Mouse (Mus musculus) right cerebral cortex, adult 2 months (tissue): ENCODE data around the gene Dynll1.

Experiments used
- DNase-seq, 2 experiments: peaks; one replicate each; pipeline ENCODE4 v3.0.0; 2021 to 2022; ENCODE audit warnings: low spot score in 2 of 2

Gene Dynll1

DNA sequence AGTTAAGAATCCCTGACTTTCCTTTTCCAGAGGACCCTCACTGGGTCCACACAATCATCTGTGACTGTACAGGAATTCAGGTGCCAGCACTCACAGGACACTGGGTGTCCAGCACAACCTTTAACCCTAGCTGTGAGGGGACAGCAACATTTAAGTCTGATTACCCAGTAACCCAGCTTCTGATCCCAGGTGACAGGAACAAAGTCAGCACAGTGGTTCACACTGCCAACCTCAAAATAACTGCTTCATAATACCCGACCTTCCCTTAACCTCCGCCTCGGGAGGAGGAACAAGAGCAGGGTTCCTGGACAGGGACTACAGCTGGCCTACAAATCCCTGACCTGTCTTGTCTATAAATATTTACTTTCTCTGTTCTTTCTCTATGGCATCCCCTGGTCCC lies 32.5 kb downstream of the Dynll1 start:
- no peak for DNase-seq

DNA sequence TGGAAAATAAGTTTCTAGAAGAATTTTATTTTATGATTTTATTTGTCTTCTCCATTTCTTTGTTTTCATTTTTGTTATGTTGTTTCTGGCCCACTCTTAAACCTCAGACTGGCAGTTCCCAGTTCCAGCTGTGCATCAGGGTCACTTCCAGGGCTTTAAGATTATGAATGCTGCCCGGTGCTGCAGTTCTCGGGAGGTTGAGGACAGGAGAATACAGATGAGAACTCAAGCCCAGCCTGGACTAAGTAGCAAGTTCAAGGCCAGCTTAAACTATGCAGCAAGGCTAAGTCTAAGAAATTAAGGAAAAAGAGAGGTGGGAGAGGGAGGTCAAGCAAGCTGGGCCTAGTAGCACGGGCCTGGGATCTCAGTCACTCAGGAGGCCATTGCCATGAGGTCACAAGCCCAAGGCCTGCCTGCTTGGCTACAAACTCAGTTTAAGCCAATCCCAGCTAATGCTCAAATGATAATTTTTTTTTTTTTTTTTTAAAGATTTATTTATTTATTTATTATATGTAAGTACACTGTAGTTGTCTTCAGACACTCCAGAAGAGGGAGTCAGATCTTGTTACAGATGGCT lies 33.2 kb downstream of the Dynll1 start:
- no peak for DNase-seq

DNA sequence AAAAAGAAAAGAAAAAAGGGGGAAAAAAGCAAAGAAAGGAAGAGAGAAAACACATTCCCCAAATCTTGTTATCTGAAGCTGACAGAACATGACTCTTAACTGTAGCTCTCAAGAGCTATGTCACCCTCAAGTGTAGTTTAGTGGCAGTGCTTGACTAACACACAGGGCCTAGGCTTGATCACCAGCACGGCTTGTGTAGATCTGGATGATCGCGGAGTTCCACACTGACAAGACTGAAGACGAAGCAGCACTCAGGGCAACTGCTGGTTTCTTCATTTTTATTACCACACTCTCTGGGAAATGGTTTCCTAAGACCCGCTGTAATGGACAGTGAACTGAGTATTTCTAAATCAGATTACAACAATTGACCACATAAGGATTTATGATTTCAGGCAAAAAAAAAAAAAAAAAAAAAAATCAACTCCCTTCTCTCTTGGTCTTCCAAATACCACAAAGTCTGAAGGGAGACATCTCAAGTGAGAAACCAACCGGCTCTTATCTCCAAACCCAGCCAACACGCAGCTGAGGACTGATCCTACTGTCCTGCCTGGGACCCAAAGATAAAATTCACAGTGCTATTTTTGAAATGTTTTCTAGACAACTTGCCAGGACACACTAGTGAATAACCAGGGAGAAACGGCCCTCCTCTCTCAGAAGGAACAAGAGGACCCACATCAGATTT lies 33.9 kb downstream of the Dynll1 start:
- no peak for DNase-seq

DNA sequence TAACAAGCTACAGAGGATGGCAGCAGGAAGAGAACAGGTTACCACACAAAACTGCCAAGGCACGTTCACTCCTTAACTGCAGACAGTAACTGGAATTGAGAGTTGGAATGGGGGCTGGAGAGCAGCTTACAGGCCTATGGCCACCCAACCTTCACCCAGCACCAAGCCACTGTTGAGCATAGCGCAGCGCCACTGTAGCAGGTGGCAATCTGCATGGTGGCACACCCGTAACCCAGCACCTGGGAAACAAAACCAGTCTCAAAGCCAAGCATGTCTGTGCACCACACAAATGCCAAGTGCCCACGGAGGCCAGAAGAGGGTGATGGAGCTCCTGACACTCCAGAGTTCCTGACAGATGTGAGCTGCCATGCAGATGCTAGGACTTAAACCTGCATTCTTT lies 34.5 kb downstream of the Dynll1 start:
- DNase-seq, result no peak

DNA sequence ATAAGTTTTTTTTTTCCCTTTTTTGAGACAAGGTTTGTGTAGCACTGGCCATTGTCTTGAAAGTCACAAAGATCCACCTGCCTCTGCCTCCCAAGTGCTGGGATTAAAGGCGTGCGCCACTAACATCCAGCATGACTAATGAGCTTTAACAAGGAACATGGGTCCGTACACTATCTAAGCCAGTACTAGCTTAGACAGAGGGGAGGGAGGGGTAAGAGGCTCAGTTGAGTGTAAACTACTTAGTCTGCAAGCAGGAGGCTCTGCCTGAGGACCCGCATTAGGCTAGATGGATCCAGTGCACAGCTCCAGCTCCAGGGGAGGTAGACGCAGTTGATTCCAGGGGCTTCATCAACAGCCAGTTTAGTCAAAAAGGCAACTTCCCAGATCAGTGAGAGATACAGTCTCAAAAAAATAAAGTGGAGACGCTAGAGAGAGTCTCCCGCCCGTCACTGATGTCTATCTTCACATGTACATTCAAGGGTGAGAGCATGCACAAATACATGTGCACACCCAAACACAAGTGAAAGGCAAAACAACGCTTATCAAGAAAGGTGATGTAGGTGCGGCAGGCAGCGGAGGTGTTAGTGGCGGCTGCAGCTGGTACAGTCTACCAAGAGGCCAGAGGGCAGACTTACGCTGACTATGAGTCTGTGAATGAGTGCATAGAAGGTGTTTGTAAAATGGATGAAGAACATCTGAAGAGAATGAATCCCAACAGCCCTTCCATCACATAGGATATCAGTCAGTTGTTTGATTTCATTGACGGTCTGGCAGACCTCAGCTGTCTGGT lies 38.1 kb downstream of the Dynll1 start:
- DNase-seq, result no peak

DNA sequence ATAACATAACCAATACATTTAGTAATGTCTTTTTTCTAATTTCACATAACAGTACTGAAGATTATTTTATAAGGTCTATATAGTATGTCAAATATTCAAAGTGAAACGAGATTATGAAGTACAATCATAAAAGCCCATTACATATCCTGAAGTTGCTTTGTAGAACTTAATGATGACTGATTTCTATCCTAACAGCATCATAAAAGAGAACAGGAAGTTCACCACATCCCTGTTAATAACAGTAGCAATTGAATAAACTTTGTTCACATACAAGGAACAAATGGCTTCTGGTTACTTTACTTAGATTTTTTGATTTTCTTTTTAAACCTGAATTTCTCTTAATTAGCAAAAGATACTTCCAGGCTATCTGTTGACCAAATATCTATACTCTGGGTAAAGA lies 38.9 kb downstream of the Dynll1 start:
- DNase-seq, result no peak

DNA sequence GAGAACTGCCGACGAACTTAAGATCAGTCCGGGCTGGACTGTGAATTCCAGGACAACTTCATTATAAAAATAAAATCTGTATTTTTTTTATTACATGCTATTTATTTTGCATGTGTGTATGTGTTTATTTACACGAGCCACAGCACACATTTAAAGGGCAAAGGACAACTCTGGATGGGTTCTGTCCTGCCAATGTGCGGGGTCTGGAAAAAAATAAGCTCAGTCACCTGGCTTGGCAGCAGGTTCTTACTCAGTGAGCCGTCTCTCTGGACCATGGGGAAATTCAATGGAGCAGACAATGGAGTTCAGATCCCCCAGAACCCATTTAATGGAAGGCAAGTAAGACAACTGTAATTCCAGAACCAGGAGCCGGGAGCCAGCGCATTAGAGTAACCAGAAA lies 39.7 kb downstream of the Dynll1 start:
- DNase-seq, result no peak

DNA sequence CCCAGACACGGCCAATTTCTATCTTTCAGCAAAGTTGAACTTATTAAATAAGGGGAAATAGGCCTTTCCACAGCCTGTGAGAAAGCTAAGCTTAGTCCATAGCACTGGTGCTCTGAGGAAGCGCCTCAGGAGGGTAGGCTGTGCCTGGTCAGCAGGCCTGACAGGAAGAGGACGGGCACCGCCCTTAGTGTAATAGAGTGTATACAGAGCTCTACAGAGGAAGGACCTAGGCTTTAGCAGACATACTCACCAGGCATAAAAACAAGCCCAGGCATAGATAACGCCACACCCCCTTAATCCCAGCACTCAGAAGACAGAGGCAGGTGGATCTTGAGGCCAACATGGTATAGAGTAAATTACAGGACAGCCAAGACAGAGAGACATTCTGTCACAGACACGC lies 40.4 kb downstream of the Dynll1 start:
- DNase-seq, result no peak

DNA sequence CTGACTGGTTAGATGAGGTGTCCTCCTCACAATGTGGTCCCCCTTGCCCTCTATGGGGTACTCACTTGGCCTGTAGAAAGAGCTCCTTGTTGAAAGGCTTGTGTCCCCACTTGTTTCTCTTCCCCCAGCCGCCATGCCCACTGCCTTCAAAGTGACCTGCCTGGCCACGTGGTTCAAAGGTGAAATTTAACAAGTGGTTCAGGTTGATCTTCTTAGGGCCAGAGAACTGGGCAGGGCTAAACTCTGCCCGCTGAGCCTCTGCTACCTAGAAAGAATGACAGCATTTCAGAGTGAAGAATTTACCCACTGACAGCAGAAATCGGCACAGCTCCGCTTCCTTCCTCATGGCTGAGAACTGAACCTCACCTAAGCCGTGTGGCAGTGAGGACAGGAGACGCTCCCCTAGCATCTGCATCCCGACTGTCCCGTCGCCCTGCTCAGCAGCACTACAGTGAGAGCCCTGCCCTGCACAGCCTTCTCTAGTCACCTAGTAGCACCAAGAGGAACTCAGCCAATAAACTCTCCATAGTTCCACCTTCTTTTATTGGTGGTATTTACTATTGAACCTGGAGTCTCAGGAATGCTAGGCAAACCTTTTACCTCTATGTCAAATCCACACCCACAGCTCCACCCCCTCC lies 43.8 kb downstream of the Dynll1 start:
- no peak for DNase-seq

DNA sequence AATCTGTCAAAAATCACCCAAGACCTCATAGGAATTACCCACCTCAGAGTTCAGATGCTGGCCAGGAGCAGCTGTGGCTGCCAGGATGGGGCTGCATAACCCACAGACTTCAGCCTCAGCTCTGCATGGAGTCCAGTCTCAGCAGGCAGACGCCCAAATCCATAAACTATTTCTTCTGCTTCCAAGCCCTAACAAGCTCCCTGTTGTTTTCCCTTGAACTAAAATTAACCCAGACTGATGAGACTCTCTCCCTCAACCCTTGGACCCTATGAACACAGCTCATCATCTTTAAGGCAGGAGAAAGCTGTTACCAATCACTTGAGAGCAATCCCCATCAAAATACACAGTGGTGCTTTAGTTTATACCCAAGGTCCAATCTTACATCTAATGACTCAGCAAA lies 45.3 kb downstream of the Dynll1 start:
- DNase-seq, result no peak
